Mouse (Mus musculus): Measurements from ENCODE around the gene Adam30.
"Not testable (repeated sequence)": the region's sequence is repeated elsewhere in the genome, so short reads cannot be mapped to it uniquely, and the experiment has no call there.

Gene Adam30

GRCm38 (mm10) chr3:98160330-98160729 is at the start of gene Adam30:
Gene Adam30, plus strand, starts transcription at chr3:98160630.
- no peak for DNase-seq (ENCODE audit: low spot score in 2 of 2)

DNA sequence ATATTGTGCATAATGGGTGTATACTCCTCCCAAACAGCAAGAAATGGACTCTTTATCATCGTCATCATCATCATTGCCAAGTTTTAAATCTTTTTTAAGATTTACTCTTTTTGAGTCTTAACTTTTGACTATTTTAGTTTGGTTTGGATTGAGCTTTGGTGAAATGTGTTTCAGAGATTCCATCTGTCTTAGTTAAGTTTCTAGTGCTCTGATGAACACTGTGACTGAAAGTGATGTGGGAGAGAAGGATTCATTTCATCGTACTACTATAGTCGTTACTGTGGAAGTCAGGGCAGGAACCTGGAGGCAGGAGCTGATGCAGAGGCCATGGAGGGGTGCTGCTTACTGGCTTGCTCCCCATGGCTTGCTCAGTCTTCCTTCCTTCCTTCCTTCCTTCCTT is 42.2 kb upstream of the Adam30 start:
- no peak for DNase-seq (ENCODE audit: low spot score in 2 of 2)

GRCm38 (mm10) chr3:98119338-98119737 is 41.1 kb upstream of the Adam30 start:
- DNase-seq (ENCODE audit: low spot score in 2 of 2) = no peak

GRCm38 (mm10) chr3:98120884-98121283 is 39.5 kb upstream of the Adam30 start:
- no peak for DNase-seq (ENCODE audit: low spot score in 2 of 2)

GRCm38 (mm10) chr3:98127775-98128174 is 32.7 kb upstream of the Adam30 start:
- DNase-seq (ENCODE audit: low spot score in 2 of 2) = no peak

GRCm38 (mm10) chr3:98128716-98129115 is 31.7 kb upstream of the Adam30 start:
- DNase-seq (ENCODE audit: low spot score in 2 of 2) = no peak

DNA sequence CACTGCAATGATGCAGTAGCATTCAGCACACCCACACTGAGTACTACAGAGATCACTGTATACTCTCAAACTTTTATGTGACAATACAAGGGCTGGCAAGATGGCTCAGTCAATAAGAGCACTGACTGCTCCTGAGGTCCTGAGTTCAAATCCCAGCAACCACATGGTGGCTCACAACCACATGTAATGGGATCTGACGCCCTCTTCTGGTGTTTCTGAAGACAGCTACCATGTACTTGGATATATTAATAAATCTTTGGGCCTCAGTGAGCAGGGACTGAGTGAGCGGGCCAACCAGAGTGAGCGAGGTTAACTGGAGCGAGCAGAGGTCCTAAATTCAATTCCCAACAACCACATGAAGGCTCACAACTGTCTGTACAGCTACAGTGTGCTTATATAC is 28.3 kb upstream of the Adam30 start:
- DNase-seq (ENCODE audit: low spot score in 2 of 2) = not testable (repeated sequence)

DNA sequence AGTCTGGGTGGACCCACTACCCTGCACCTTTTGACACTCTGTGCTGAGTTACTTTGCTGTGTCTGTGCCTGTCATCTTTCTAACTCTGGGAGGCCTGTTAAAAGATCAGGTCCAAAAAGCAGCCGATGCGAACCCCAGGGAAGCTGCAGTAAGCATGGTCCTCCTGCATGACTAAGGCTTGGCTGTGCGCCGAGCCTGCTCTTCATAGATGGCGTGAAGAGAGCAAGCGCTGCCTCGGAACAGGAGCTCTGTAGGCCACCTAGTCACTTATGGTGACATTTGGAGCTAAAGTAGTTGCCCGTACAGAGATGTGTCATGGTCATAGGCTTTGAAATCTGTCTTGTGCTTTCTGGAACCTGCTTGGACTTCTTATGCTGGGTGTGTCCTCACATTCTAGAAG is 27.8 kb upstream of the Adam30 start:
- DNase-seq (ENCODE audit: low spot score in 2 of 2) = no peak

GRCm38 (mm10) chr3:98141456-98141855 is 19.0 kb upstream of the Adam30 start:
- no peak for DNase-seq (ENCODE audit: low spot score in 2 of 2)

GRCm38 (mm10) chr3:98142862-98143261 is 17.6 kb upstream of the Adam30 start:
- DNase-seq (ENCODE audit: low spot score in 2 of 2) = no peak

- DNase-seq (ENCODE audit: low spot score in 2 of 2) = no peak
Observed at GRCm38 (mm10) chr3:98145204-98145603, 15.2 kb upstream of the Adam30 start.

- no peak for DNase-seq (ENCODE audit: low spot score in 2 of 2)
Observed at GRCm38 (mm10) chr3:98146471-98147410, 13.7 kb upstream of the Adam30 start.

DNA sequence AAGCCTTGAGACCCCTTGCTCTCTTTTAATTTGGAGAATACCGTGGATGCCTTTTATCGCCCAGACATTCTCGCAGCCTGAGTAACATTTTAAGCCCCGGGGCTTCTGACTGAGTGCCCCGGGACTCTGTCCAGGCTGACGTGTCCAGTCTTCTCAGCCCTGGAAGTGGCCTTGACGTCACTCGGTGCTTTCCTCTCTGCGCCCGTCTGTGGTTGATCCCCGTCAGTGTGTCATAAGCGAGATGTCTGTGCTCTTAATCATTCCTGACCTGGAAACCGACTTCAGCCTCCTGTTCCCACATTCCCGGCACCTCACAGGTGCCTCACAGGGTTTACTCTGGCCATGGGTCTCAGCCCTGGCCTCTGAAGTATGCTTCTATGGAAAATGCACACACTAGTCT is 12.7 kb upstream of the Adam30 start:
- DNase-seq (ENCODE audit: low spot score in 2 of 2) = no peak

DNA sequence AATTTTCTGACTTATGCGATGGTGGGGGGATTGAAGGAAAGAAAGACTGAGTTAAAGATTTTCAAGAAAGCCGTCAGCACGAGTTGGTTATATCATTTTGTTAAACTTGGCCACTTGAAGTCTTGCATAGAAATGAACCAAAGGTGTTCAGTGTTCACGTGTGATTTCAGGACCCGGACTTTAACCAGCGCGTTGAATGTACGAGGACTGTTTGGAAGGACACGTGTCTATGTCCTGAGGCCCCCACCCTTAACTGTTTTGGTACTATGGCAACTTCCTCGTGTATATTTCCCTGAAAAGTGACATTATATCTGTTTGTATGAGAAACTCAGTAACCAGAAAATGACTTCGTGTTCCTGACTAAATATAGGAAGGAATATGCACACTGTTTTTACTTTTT is 10.5 kb upstream of the Adam30 start:
- DNase-seq (ENCODE audit: low spot score in 2 of 2) = no peak

DNA sequence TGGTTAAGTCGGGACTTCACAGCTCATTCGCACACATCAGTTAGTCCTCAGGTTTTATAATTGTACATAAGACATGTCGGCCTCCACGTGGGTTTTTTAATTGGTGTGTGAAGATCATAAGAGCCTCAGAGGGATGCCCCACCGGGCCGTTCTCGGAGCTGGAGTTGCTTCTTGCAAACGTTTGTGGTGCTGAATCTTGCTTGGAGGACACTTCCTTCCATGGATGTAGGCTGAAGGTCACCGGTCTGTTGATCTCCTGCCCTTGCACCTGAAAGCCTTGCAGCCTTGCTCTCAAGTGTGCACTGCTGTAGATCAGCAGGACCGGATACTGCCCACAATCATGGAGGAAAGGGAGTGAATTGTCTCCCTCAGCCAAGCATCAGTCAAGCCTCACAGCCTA is 9.4 kb upstream of the Adam30 start:
- DNase-seq (ENCODE audit: low spot score in 2 of 2) = no peak

- DNase-seq (ENCODE audit: low spot score in 2 of 2) = no peak
Observed at GRCm38 (mm10) chr3:98153460-98153859, 7.0 kb upstream of the Adam30 start.

GRCm38 (mm10) chr3:98156158-98156557 is 4.3 kb upstream of the Adam30 start:
- DNase-seq (ENCODE audit: low spot score in 2 of 2) = no peak

DNA sequence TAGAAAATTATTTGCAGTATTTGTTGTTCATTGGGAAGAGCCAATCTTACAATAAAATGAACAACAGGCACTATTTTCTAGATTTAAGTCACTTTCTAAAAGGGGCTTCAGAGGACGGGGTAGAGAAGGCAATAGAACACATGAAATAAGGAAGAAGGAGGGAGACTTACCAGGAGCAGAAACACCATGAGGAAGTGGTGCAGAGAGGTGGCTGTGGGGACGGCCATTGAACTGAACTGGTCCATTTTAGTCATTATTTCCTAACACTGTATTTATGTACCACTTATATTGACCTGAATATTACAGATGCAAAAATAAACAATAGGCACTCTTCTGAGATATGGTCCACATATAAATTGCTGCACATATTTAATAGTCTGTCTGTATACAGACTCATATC is 3.4 kb upstream of the Adam30 start:
- no peak for DNase-seq (ENCODE audit: low spot score in 2 of 2)

DNA sequence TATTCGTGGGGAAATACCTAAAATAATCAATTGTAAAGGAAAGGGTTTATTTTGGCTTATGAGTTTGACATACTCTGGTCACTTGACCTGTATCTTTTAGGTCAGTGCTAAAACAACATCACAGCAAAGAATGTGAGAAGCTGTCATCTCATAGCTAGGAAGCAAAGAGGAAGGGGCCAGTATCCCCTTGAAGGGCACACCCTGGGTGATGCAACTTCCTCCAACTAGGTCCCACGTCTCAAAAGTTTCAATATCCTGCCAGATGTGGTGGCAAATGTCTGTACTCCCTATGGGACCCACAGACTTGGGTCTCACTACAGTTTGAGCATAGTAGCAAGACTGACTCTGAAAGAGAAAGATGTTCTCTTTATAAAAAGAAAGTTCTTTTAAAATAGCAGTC is 2.8 kb upstream of the Adam30 start:
- no peak for DNase-seq (ENCODE audit: low spot score in 2 of 2)

GRCm38 (mm10) chr3:98158646-98159045 is 1.8 kb upstream of the Adam30 start:
- DNase-seq (ENCODE audit: low spot score in 2 of 2) = no peak

- DNase-seq (ENCODE audit: low spot score in 2 of 2) = no peak
Observed at GRCm38 (mm10) chr3:98159289-98159688, 1.1 kb upstream of the Adam30 start.

GRCm38 (mm10) chr3:98178340-98178739 is 17.9 kb downstream of the Adam30 start:
- peak; percentile 49 to 56 for DNase-seq (ENCODE audit: low spot score in 2 of 2)

DNA sequence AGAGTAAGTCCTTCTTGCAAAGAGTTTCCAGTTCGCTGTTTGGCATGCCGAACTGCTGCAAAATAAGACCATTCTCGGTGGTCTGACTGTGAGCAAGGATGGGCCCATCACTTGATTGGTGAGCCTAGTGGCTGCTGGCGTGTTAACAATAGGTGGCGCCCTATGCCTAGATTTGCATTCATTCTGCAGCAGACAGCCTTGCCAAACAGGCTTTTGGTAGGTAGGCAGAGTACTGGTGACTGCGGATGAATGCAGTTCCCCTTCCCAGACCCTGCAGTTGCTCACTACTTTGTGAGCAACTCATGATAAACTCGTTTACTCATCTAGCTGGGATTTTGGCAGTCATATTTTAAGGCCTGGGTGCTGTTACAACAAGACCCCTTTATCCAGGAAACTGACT is 20.4 kb downstream of the Adam30 start:
- DNase-seq (ENCODE audit: low spot score in 2 of 2) = no peak

Data from heart, adult 9 months (tissue).